Mouse (Mus musculus) embryo, embryonic 11 days (tissue): Measurements from ENCODE around the gene Hnrnpr.
A peak's percentile ranks its signal among the peaks of the same experiment; 100 is the strongest.

Experiments
- DNase-seq: peaks from one replicate; pipeline ENCODE4 v3.0.0-alpha.2; 2015

The Hnrnpr gene

DNA sequence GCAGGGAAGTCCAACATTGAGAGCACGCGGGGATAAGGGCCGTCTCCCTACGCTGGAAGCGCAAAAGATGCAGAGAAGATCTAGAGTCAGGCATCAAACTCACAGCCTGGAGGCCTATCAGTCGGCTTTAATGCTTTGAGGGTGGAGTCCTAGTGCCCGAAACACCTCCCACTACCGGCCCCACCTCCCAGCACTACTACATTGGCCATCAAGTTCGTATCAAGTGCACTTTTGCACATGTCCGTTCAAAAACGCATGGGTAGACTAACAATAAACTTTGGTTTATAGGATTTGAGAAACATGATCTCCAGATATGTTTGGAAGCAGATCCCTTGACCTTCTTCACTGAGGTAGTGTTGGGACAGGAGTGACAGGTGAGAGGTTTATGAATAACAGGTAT lies 962 bp upstream of the Hnrnpr start:
- peak; percentile 75 for DNase-seq

DNA sequence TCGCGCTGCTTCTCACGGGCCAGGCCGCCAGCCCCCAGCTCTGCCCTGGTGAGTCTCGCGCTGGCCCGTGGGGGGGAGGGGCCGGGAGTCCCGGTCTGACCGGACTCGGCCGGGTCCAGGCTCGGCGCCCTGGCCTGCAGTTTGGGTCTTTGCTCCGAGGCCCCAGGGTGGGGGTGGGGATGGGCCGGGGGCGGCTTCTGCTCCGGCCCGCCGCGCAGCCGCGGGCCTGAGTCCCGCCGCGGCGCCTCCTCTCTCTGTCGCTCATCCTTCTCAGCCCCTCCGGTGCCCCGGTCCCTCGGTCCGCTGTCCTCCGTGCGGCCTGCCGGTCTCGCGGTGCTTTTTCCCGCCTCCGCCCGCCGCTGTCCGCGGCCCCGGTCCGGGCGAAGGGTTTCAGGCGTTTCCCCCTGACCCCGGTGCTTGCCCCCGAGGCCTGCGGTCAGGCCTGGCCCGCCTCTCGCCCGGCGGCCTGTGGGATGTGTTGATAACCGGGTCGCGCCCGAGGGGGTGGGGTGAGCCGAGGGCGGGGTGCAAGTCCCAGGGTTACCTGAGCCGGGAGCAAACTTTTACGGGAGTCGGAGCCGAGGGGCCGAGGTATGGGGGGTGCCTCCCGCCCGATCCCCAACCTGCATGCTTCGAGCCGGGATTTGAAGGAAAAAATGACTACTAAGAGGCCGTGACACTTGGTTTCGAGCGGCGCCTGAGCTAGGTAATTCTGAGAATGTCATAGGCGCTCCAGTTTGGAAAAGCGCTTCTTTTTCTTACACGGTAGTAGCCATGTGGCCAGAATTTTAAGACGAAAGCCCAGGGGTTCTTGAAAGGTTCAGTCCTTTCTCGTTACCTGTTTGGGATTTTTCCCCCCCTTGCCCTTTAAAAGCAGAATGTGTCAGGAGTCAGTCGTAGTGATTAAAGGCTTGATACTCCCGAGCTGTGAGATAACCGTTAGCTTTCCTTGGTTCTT lies 579 bp downstream of the Hnrnpr start:
- peak; percentile 68 for DNase-seq

DNA sequence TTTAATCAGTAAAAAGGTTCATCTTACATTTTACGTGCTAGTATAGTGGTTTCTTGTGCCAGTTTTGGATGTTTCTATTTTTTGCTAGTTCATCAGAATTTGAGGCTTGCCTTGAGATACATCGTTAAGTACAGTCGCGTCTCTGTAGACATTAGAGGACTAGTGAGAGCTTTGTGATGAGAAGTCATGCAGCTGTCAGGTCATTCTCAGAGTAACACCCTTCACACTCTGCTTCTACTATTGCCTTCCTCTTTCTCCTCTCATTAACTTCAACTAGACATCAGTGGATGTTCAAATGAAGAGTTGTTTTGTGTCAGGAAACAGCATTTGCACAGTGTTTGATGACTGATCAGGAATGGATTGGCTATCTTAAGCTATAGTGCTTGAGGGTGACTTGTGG lies 1.9 kb downstream of the Hnrnpr start:
- DNase-seq: no peak

DNA sequence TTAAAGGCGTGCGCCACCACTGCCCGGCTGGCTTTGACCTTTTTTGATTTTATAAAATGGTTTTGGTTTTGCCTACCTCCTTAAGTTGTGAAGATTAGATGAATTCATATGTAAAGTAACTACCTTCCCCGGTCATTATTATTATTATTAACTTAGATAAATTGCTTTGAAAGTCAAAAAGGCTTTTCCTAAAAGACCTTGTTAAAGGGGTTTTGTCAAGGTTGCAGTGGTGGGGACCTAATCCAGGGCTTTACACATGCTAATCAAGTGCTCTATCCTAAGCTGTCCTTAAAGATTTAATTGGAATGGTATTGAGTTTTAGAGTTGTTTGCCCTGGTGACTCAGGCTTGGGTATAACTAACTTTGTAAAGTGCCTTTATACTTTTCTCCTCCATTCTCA lies 6.9 kb downstream of the Hnrnpr start:
- DNase-seq: no peak

DNA sequence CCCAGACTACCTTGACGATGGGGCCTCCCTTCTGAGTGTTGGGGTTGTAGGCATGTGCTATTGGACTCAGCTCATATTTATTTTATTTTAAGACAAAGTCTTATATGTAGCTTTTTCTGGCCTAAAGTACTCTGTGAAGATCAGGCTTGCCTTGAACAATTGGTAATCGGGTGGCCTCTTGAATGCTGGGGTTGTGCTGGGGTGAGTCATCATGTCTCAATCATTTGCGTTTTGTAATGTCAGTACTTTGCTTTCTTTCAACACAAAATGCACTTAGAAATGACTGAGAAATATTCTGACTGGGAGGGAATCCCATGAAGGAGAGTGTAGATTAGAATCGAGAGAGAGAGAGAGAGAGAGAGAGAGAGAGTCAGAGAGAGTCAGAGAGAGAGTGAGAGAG lies 9.3 kb downstream of the Hnrnpr start:
- DNase-seq: no peak

DNA sequence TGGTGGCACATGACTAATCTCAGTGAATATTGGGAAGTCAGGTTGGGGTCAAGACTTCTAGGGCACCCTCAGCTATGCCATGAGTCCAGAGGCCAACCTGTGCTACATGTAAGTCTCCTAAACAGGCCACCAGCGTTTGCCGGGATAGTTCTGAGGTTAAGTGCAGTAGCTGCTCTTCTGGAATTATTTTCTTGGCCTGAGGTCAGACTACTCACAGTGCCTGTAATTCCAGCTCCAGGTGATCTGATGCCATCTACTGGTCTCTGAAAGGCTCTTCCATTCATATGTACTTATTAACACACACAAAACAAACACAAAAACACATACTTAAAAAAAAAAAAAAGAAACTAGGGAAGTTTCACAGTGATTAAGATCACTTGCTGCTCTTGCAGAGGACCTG lies 13.5 kb downstream of the Hnrnpr start:
- no peak for DNase-seq

DNA sequence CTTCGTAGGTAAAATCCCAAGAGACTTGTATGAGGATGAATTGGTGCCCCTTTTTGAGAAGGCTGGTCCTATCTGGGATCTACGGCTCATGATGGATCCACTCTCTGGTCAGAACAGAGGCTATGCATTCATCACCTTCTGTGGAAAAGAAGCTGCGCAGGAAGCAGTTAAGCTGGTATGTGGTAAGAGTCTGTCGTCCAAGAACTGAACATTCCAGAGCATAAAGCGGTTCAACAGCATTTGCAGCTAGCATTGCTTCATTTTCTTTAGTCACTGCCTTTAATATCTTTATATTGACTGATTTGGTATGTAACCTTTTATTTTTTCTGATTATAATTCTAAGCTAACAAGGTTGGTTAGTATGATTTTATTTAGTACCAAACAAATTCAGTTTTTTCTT lies 16.5 kb downstream of the Hnrnpr start:
- DNase-seq: no peak

DNA sequence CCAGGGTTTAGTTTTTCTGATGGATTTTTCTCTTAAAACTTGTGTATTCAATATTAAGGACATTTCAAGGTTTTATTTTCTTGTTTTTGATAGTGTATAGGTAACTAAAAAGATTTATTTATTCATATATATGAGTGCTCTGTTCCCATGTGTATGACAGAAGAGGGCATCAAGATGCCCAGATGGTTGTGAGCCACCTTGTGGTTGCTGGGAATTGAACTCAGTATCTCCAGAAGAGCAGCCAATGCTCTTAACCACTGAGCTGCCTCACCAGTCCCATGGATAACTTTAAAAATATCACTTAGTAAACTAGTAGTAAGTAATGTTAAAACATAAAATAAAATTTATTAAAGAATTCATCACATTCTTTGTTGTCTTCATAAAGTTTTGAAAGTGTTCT lies 17.4 kb downstream of the Hnrnpr start:
- DNase-seq: no peak

DNA sequence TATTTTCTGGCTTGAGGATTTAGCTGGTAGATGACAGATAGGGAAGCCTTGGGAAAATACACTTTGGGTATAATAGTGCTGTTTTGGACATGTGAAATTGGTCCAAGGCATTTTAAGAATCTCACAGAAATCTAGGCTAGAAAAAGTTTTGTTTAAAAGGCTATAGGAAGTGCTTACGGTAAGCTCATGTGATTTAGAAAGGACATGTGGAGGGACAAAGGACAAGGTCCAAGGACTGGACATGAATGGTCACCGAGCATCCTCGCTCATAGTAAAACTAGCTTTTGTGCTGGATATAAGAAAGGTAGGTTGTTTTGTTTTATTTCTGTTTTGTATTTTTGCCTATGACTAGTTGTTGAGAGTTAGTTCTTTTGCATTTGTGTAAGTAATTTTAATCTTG lies 21.0 kb downstream of the Hnrnpr start:
- DNase-seq: no peak

DNA sequence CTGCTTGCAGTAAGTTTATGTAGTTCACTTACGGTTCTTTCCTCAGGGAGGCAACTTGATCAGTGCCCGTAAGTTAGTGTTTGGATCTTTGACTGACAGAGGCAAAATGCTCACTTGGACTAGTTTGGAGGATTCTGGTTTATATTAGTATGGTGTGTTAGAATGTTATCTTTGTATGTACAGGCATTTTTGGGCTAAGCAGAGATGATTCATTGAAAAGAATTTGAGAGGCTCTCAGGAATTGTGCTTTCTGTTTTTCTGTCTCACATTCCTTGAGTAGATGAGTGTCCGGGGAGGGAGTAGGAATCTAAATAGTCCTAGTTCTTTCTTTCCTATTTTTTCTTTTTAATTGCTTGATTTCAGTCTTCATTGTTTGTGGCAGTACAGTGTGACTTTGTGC lies 22.4 kb downstream of the Hnrnpr start:
- DNase-seq: no peak

DNA sequence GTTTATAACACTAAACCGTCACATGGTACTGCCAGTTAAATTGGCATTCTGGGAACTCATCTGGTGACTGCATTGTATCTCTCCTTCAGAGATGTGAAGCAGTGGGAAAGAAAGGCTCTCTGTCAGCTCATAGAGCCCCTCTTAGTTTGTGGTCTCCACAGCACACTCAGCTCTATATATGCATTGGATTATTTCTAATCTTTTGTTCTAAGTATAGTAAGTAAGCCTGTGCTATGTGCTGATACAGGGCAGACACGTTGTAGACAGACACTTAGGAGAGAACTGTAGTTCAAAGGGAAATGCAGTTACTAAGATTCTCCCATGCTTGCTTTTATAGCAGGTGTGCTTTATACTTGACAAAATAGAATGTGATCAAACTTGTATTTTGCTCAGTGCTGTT lies 24.3 kb downstream of the Hnrnpr start:
- DNase-seq: no peak

DNA sequence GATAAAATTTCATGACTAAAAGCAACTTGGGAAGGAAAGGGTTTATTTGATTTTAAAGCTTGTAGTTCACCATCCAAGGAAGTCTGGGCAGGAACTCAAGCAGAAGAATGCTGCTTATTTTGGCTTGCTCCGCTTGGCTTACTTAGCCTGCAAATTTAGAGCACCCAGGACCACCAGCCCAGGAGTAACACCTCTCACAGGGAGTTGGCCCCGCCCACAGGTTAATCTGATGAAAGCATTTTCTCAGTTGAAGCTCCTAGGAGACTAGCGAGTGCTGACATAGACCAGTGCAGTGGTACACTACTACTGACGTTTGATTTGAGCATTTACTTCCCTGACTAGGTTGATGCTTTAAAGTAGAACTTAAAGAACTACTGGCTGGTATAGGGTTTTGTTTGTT lies 26.4 kb downstream of the Hnrnpr start:
- no peak for DNase-seq

DNA sequence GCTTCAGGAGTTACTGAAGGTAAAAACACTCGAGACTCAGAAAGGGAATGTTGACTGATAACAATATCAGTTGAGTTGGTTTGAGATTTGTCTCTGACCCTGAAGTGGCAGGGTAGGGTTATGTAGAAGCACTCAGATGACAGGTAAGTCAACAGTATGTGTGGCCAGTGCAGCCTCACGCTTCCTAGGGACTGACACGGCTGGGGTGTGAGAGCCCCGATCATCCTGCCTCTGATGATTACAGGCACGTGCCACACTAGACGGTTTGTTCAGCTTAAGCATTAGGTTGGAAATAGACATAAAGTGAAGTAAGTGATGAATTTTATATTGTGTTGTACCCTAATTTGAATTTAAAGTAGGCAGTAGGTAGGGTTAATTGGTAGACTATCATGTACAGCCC lies 38.9 kb downstream of the Hnrnpr start:
- no peak for DNase-seq

DNA sequence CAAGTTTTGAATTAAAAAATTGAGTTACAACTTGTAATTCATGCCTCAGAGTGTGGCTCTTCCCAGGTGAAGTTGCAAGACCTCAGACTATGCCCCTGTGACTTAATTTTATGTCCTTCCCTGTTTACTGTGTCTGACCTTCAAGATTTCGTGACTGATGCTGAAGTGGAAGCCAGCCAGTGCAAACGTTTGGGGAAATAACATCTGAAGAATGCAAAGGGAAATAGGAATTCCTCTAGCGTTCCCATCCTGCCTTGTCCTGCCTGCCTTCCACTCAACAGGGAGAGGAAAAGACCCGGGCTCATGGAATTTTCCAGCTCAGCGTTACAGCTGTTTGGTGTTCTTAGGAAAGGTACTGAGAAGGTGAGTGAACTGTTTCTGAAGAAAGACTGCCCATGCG lies 46.3 kb downstream of the Hnrnpr start:
- DNase-seq: no peak

DNA sequence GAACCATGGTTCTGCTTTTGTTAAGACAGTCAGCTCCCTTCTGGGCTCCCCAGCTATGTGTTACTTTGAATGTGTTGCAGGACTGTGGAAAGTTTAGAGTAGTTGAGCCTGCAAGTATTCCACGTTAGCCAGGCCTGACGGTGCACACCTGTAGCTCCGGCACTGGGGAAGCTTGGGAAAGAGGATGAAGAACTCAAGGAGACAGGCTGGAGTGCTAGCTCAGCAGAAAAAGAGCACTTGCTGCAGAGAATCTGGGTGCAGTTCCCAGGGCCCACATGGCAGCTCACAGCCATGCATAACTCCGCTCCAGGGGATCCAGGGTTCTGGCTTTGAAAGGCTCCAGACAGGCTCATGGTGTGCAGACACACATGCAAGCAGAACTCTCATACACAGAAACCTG lies 46.7 kb downstream of the Hnrnpr start:
- DNase-seq: no peak

DNA sequence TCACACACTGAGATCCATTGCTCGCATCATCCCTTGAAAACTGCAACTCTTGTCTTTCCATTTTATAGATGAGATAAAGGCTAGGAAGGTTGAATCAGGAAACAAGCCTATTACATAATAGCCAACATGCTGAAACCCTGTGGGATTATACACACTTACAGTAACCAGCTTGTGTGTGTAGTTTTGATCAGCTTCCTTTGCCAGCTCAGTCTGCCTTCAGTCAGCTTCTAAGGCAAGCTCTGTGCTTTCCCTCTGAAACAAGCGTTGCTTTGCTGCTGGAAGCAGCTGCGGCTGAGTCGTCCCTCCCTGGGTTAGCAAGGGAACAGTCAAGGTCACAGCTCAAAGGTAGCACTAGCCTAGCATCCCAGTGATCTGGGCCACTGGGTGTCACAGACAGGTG lies 57.1 kb downstream of the Hnrnpr start:
- DNase-seq: no peak

DNA sequence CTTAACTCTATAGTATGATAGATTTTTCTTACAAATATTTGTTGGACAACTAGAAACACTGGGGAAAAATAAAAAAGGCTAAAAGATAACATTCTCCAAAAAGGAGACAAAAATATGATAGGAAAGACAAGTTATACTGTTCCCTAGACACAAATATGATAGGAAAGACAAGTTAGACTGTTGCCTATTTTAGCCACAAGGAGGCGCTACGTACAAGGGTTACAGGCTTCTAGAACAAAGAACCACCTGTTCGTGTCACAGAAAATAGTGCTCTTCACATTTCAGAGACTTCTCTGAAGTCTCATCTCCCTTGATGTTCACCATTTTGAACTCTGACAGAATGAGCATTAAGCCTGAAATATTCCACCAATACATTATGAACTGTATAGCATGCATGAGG lies 59.0 kb downstream of the Hnrnpr start:
- peak; percentile 84 for DNase-seq

DNA sequence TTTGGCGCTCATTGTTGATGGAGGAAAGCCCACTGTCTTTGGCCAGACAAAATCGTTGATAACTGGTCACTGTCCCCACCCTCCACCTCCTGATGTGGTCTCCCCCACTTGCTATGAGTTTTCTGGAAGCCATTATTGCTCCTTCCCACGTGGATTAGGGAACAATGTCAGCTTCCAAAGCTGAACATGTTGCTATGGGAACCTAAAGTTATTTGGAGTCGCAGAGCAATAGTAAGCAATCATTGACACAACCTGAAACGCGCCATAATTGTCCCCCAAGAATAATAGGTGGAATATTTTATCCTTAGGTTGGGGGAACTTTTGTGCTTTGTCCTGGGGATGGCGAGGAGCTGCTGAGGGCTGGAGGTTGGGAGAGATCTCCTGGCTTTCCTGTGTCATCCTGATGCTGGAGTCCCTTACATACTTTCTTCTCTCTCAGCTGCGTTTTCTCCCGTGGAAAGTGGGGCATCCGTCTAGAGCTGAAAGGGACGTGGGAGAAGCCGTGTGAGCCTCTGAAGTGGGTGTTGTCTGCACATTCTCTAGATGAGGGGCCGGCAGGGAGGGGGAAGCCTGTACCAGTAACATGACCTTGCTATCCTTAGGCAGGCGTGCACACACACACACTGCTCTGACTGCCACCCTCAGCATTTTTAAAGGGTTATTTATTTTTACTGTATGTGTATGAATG lies 62.9 kb downstream of the Hnrnpr start:
- DNase-seq: no peak

DNA sequence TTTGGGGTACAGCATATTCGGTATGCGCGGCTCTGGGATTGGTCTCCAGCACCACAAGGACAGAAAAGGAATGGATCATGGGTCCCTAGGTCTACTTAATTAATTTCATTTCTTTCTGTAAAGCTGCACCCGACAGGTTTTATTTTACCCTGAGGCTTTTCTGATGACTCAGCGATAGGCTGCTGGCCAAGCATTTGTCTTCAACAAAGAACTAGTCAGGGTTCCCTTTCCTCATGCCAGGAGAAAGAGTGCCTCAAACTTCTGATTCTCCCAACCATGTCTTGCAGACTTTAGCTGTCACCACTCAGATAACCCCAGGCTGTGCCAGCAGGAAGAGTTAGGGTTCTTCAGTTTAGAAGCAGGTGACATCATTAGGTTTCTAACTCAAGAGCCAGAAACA lies 66.3 kb downstream of the Hnrnpr start:
- no peak for DNase-seq

DNA sequence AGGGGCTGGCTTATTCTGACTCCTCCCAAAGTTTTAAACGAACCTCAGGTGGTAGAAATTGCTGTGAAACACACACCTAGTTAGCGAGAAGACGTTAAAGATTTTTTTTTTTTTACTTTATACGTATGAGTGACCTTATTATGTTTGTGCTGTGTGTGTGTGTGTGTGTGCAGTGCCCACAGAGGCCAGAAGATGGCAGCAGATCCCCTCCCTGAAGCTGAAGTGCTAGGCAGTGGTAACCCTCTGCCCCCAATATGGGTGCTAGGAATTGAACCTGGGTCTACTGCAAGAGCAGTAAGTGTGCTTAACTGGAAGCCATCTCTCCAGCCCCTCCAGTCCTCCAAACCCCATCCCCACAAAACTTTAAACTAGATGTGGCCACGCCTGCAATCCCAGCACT lies 72.3 kb downstream of the Hnrnpr start:
- no peak for DNase-seq

DNA sequence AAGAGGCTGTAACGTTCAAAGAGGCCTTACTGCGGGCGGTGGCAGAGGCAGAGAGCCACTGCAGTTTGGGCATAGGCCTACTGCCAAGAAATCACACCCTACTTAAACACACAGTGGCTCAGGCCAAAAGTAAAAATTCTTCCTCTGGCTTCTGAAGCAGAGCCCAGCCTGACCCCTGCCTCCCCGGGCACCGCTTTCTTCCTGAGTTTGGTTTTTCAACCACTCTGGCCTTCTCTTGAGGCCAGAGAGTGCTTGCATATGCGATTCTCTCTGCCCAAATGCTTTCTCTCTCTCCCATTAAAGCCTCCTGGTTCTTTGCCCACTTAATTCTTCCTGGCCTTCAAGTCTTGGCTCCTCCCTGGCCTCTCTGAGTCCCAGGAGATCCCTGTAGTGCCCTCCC lies 73.1 kb downstream of the Hnrnpr start:
- DNase-seq: no peak

DNA sequence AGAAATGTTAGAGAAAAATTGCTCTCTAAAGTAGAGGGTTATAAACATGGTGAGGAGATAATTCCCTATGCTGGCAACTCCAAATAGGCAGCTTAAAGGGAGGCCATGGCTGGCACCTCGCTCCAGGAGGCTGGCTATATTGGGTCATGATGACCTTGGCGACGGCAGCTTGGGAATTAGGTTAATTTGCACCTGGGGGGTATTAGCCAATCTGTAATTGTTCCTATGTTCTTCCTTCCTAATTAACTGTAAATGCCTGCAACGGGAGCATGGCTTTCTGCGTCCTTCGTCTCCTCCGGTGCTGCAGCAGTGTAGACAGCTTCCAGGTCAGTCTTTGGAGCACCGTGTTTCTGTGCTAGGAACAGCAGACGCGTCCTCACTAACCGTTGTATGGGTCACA lies 76.5 kb downstream of the Hnrnpr start:
- DNase-seq: no peak

DNA sequence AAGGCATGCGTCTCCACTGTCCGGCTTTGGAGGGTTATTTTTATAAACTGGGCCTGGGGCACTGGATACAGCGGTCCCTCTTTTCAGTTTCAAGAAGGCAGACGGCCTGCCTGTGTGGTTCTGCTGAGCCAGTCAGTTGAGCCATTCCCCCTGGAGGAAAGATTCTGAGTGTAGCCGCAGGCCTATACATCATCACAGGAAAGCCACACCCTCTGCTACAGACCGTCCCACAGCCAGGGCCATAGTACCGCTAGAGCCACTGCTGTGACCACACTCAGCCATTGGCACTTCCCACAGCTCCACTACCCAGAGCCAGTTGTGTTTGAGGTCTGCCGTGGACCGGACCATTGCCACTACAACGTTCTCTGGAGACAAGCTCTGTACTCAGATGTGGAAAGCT lies 91.1 kb downstream of the Hnrnpr start:
- DNase-seq: no peak

DNA sequence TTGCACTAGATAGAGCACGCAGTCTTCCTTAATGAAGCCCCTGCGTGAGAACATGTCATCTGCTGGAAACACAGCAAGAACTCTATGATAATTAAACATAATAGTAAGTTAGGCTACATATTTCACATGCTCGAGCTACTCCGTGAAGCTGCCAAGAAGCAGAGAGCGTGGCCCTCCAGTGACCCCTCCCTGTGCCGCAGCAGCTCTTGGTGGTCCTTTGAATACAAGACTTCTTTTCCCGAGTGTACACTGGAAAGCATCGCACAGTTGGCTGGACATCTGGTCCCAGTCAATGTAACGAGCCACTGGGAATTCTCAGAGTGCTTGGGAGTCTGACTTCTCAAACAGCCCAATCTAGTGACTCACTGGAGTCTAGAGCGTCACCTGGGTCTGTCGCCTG lies 97.1 kb downstream of the Hnrnpr start:
- no peak for DNase-seq
